Mouse (Mus musculus) cerebellum, adult 18-20 months (tissue): Measurements from ENCODE around the gene Fam20a.

Source experiments
- DNase-seq, 2 experiments: peaks; one replicate each; pipeline ENCODE4 v3.0.0; 2021

The Fam20a gene

GRCm38 (mm10) chr11:109651566-109652024, 70.5 kb downstream of the Fam20a start:
- DNase-seq, result peak in 1 of 2 experiments; percentile 29

- peak; percentile 95 to 96 for DNase-seq
These were observed 71.1 kb downstream of the Fam20a start for GRCm38 (mm10) chr11:109650788-109651565.

- DNase-seq, result peak; percentile 89 to 94
These were observed 71.9 kb downstream of the Fam20a start for GRCm38 (mm10) chr11:109649975-109650701.

GRCm38 (mm10) chr11:109649206-109649605, 72.9 kb downstream of the Fam20a start, which contains the start of gene Prkar1a:
Prkar1a (plus strand) TSS chr11:109649405.
- DNase-seq, result peak; percentile 59 to 64

- DNase-seq, result peak; percentile 41 to 53
These were observed 73.6 kb downstream of the Fam20a start for GRCm38 (mm10) chr11:109648510-109648909.

- DNase-seq, result no peak
These were observed 80.4 kb downstream of the Fam20a start for GRCm38 (mm10) chr11:109641498-109642222.

GRCm38 (mm10) chr11:109635871-109636395, 86.1 kb downstream of the Fam20a start:
- no peak for DNase-seq

- DNase-seq, result no peak
These were observed 87.2 kb downstream of the Fam20a start for GRCm38 (mm10) chr11:109634928-109635327.

- peak; percentile 50 to 52 for DNase-seq
These were observed 93.0 kb downstream of the Fam20a start for GRCm38 (mm10) chr11:109629021-109629521.

- DNase-seq, result no peak
These were observed 94.0 kb downstream of the Fam20a start for GRCm38 (mm10) chr11:109628099-109628498.

- DNase-seq, result no peak
These were observed 94.4 kb downstream of the Fam20a start for GRCm38 (mm10) chr11:109627648-109628047.

- DNase-seq, result no peak
These were observed 98.8 kb downstream of the Fam20a start for GRCm38 (mm10) chr11:109623238-109623637.

GRCm38 (mm10) chr11:109622518-109623037, 99.5 kb downstream of the Fam20a start:
- no peak for DNase-seq

GRCm38 (mm10) chr11:109621183-109621582, 100.9 kb downstream of the Fam20a start:
- DNase-seq, result peak; percentile 70 to 74

- no peak for DNase-seq
These were observed 101.7 kb downstream of the Fam20a start for GRCm38 (mm10) chr11:109620356-109620755.
